Mouse (Mus musculus) CH12.LX (cell line): Measurements from ENCODE around the gene Pfkfb3. TPM values are rescaled to one million over a fixed set of nuclear protein-coding genes. Genes with fewer than 3 reads are reported as not detected.

Experiments used
- DNase-seq: peaks from one replicate; pipeline ENCODE4 v3.0.0-alpha.2; 2013; ENCODE audit errors: extremely low read depth
- H3K27ac ChIP-seq: 2 replicates; pipeline ENCODE4 v1.5.1; 2012; ENCODE audit warnings: low read depth, mild to moderate bottlenecking, control low read depth, moderate library complexity; ENCODE audit not compliant: insufficient read depth
- H3K27me3 ChIP-seq: replicated peaks from 2 replicates; pipeline ENCODE3; 2012; ENCODE audit warnings: inconsistent platforms
- H3K36me3 ChIP-seq, 2 experiments: replicated peaks in 1 of 2; 2 replicates each; pipeline versions ENCODE3 to v1.6.1; 2012; ENCODE audit warnings: inconsistent platforms in 1 of 2, low read length in 1 of 2, mild to moderate bottlenecking in 1 of 2, mixed read lengths in 1 of 2, moderate library complexity in 1 of 2; ENCODE audit not compliant: control insufficient read depth in 1 of 2, insufficient read depth in 1 of 2
- H3K4me1 ChIP-seq, 2 experiments: 2 replicates each; pipeline ENCODE4 v1.6.1; 2012; ENCODE audit warnings: inconsistent platforms in 1 of 2, moderate library complexity in 1 of 2; ENCODE audit not compliant: insufficient read depth in 2 of 2, control insufficient read depth in 1 of 2
- H3K4me2 ChIP-seq: 2 replicates; pipeline ENCODE4 v1.6.1; 2012; ENCODE audit warnings: low read depth, mild to moderate bottlenecking, control low read depth; ENCODE audit not compliant: poor library complexity, insufficient read depth, severe bottlenecking
- H3K4me3 ChIP-seq, 3 experiments: fragments of 150-350 bp in 1 of 3; sonication (generic) in 1 of 3; replicated peaks in 1 of 3; 2 replicates each; pipeline versions ENCODE3 to v1.5.1; 2011 to 2012; ENCODE audit warnings: low read depth in 2 of 3, low read length in 2 of 3, mild to moderate bottlenecking in 2 of 3, moderate library complexity in 2 of 3, control low read depth in 1 of 3, improper control_type of control experiment in 1 of 3, inconsistent platforms in 1 of 3, mixed read lengths in 1 of 3; ENCODE audit not compliant: poor library complexity in 1 of 3
- H3K79me2 ChIP-seq: replicated peaks from 2 replicates; pipeline ENCODE4 v1.6.1; 2012; ENCODE audit warnings: mild to moderate bottlenecking, moderate library complexity; ENCODE audit not compliant: control insufficient read depth, poor library complexity, insufficient read depth, severe bottlenecking; ENCODE audit errors: extremely low read depth
- H3K9ac ChIP-seq: 2 replicates; pipeline ENCODE4 v1.6.1; 2012; ENCODE audit warnings: low read depth, mild to moderate bottlenecking, control low read depth, moderate library complexity; ENCODE audit not compliant: insufficient read depth
- H3K9me3 ChIP-seq: replicated peaks from 2 replicates; pipeline ENCODE3; 2012; ENCODE audit warnings: low read length, inconsistent platforms, mixed read lengths
- BHLHE40 ChIP-seq: IDR thresholded peaks from 2 replicates; pipeline ENCODE4 v1.6.1; 2011; ENCODE audit warnings: mild to moderate bottlenecking, low read depth, low read length, improper control_type of control experiment
- E2F4 ChIP-seq: IDR thresholded peaks from 2 replicates; pipeline ENCODE4 v1.6.1; 2011; ENCODE audit warnings: low read depth, low read length, improper control_type of control experiment; ENCODE audit not compliant: insufficient replicate concordance
- EP300 ChIP-seq: IDR thresholded peaks from 2 replicates; pipeline ENCODE4 v1.6.1; 2011; ENCODE audit warnings: low read length, improper control_type of control experiment
- ETS1 ChIP-seq: conservative IDR thresholded peaks from 2 replicates; pipeline ENCODE4 v1.6.1; 2012; ENCODE audit warnings: low read depth, mild to moderate bottlenecking, inconsistent platforms, low read length, improper control_type of control experiment, moderate library complexity
- GABPA ChIP-seq: IDR thresholded peaks from 2 replicates; pipeline ENCODE4 v1.6.1; 2012; ENCODE audit warnings: low read depth, low read length, improper control_type of control experiment, inconsistent platforms; ENCODE audit not compliant: insufficient replicate concordance
- HCFC1 ChIP-seq: IDR thresholded peaks from 2 replicates; pipeline ENCODE4 v1.6.1; 2012; ENCODE audit warnings: low read depth, mild to moderate bottlenecking, inconsistent platforms, low read length, improper control_type of control experiment
- IRF4 ChIP-seq: IDR thresholded peaks from 2 replicates; pipeline ENCODE4 v1.6.1; 2014; ENCODE audit warnings: low read depth, mild to moderate bottlenecking, inconsistent platforms, low read length, improper control_type of control experiment
- JUN ChIP-seq: IDR thresholded peaks from 2 replicates; pipeline ENCODE4 v1.6.1; 2011; ENCODE audit warnings: low read depth, mild to moderate bottlenecking, low read length, improper control_type of control experiment, moderate library complexity; ENCODE audit not compliant: insufficient read depth
- JUND ChIP-seq: conservative IDR thresholded peaks from 2 replicates; pipeline ENCODE4 v1.6.1; 2011; ENCODE audit warnings: low read depth, low read length, improper control_type of control experiment
- KAT2A ChIP-seq: IDR thresholded peaks from 2 replicates; pipeline ENCODE4 v1.6.1; 2012; ENCODE audit warnings: low read length, improper control_type of control experiment, inconsistent platforms; ENCODE audit not compliant: insufficient replicate concordance
- MAFK ChIP-seq: IDR thresholded peaks from 2 replicates; pipeline ENCODE4 v1.6.1; 2011; ENCODE audit warnings: low read length, improper control_type of control experiment; ENCODE audit not compliant: insufficient replicate concordance
- MAZ ChIP-seq: IDR thresholded peaks from 2 replicates; pipeline ENCODE4 v1.6.1; 2012; ENCODE audit warnings: low read depth, mild to moderate bottlenecking, inconsistent platforms, low read length, improper control_type of control experiment, moderate library complexity
- MEF2A ChIP-seq: IDR thresholded peaks from 2 replicates; pipeline ENCODE4 v1.6.1; 2014; ENCODE audit warnings: low read depth, mild to moderate bottlenecking, inconsistent platforms, low read length, improper control_type of control experiment, borderline replicate concordance
- MXI1 ChIP-seq: IDR thresholded peaks from 2 replicates; pipeline ENCODE4 v1.6.1; 2011; ENCODE audit warnings: mild to moderate bottlenecking, low read depth, low read length, improper control_type of control experiment
- NELFE ChIP-seq: IDR thresholded peaks from 2 replicates; pipeline ENCODE4 v1.6.1; 2011; ENCODE audit warnings: low read depth, low read length, improper control_type of control experiment
- NRF1 ChIP-seq: IDR thresholded peaks from 2 replicates; pipeline ENCODE4 v1.6.1; 2014; ENCODE audit warnings: low read depth, mild to moderate bottlenecking, inconsistent platforms, low read length, improper control_type of control experiment, moderate library complexity
- POLR2AphosphoS2 ChIP-seq: IDR thresholded peaks from 2 replicates; pipeline ENCODE4 v1.6.1; 2011; ENCODE audit warnings: low read depth, low read length, improper control_type of control experiment
- RAD21 ChIP-seq: IDR thresholded peaks from 2 replicates; pipeline ENCODE4 v1.6.1; 2011; ENCODE audit warnings: low read depth, mild to moderate bottlenecking, low read length, improper control_type of control experiment, moderate library complexity
- SIN3A ChIP-seq: IDR thresholded peaks from 2 replicates; pipeline ENCODE4 v1.6.1; 2012; ENCODE audit warnings: low read length, improper control_type of control experiment, inconsistent platforms
- SMC3 ChIP-seq: IDR thresholded peaks from 2 replicates; pipeline ENCODE4 v1.6.1; 2011; ENCODE audit warnings: low read depth, low read length, improper control_type of control experiment
- TBP ChIP-seq: conservative IDR thresholded peaks from 2 replicates; pipeline ENCODE4 v1.6.1; 2011; ENCODE audit warnings: low read depth, low read length, improper control_type of control experiment
- UBTF ChIP-seq: IDR thresholded peaks from 2 replicates; pipeline ENCODE4 v1.6.1; 2012; ENCODE audit warnings: low read depth, mild to moderate bottlenecking, inconsistent platforms, low read length, improper control_type of control experiment, moderate library complexity
- USF1 ChIP-seq: IDR thresholded peaks from 2 replicates; pipeline ENCODE4 v1.6.1; 2014; ENCODE audit warnings: low read depth, mild to moderate bottlenecking, inconsistent platforms, low read length, improper control_type of control experiment
- USF2 ChIP-seq: conservative IDR thresholded peaks from 2 replicates; pipeline ENCODE4 v1.6.1; 2011; ENCODE audit warnings: low read depth, low read length, improper control_type of control experiment
- ZKSCAN1 ChIP-seq: IDR thresholded peaks from 2 replicates; pipeline ENCODE4 v1.6.1; 2012; ENCODE audit warnings: low read depth, inconsistent platforms, low read length, improper control_type of control experiment, borderline replicate concordance
- ZMIZ1 ChIP-seq: IDR thresholded peaks from 2 replicates; pipeline ENCODE4 v1.6.1; 2012; ENCODE audit warnings: low read depth, mild to moderate bottlenecking, inconsistent platforms, low read length, improper control_type of control experiment
- ZNF384 ChIP-seq: IDR thresholded peaks from 2 replicates; pipeline ENCODE4 v1.6.1; 2012; ENCODE audit warnings: low read depth, low read length, improper control_type of control experiment, inconsistent platforms
- dilution Hi-C: fragments of 300-500 bp; cut with MboI; formaldehyde crosslinking; loops from 2 replicates; pipeline ENCODE4 v1.14.3; 2020; ENCODE audit warnings: low sequenced_read_pairs; ENCODE audit not compliant: extremely low pct_unique_long_range_greater_than_20kb, extremely low pct_ligation_motif_present
- in situ Hi-C: fragments of 300-500 bp; cut with MboI; formaldehyde crosslinking; loops from 3 replicates; pipeline ENCODE4 v1.14.3; 2019; ENCODE audit warnings: low sequenced_read_pairs, low pct_ligation_motif_present, low pct_unique_long_range_greater_than_20kb, mixed read lengths
- polyA plus RNA-seq: library from polyadenylated mRNA; unstranded; fragments of >175 nt; gene quantifications from 2 replicates; pipeline ENCODE4 v1.2.1, GENCODE M21; 2012; ENCODE audit warnings: low read depth; ENCODE audit not compliant: insufficient read length
- total RNA-seq, 2 experiments: library from RNA; depleted of rRNA; stranded (reverse); fragments of 300-350 nt in 1 of 2; fragments of >200 nt in 1 of 2; gene quantifications; 2 replicates each; pipeline ENCODE4 v1.2.3; 2012 to 2014

Pfkfb3 gene
- total and polyA plus RNA-seq, 3 experiments: 6.5 to 17.2 (median 6.7) TPM

- H3K27ac ChIP-seq: no peak overlapping the region
- H3K27me3 ChIP-seq: no peaks in the 10 kb centered on the region
- H3K79me2 ChIP-seq: no peaks in the 10 kb centered on the region
- H3K4me3 ChIP-seq: no peak overlapping the region
- H3K9me3 ChIP-seq: no peaks in the 10 kb centered on the region
- TF ChIP-seq POLR2AphosphoS2: no peak
- TF ChIP-seq ZKSCAN1: no peak
- no peak for TF ChIP-seq E2F4
- no peak for TF ChIP-seq NRF1
- TF ChIP-seq MEF2A: no peak
- TF ChIP-seq ZNF384: no peak
- no peak for TF ChIP-seq HCFC1
- TF ChIP-seq MXI1: no peak
- TF ChIP-seq MAZ: no peak
- TF ChIP-seq ETS1: no peak
- TF ChIP-seq ZMIZ1: no peak
- no peak for TF ChIP-seq BHLHE40
- TF ChIP-seq TBP: no peak
- TF ChIP-seq USF1: no peak
- no peak for TF ChIP-seq KAT2A
- in situ Hi-C loops (no loop called here), dilution Hi-C loops (no loop called here)
- peaks cover 0 to 22% of the 10 kb centered on the region in 2 experiments for H3K36me3 ChIP-seq
- no peak overlapping the region for H3K9ac ChIP-seq
- H3K4me1 ChIP-seq: peaks cover 23 to 48% of the 10 kb centered on the region in 2 experiments
- H3K4me2 ChIP-seq: no peak overlapping the region
- no peak for DNase-seq
Observed at GRCm38 (mm10) chr2:11524736-11525135, 29.1 kb downstream of the Pfkfb3 start.

GRCm38 (mm10) chr2:11521758-11522157 lies 32.1 kb downstream of the Pfkfb3 start:
- no peaks in the 10 kb centered on the region for H3K27me3 ChIP-seq
- H3K4me1 ChIP-seq: peaks cover 23 to 44% of the 10 kb centered on the region in 2 experiments
- H3K9me3 ChIP-seq: no peaks in the 10 kb centered on the region
- H3K9ac ChIP-seq: no peak overlapping the region
- H3K27ac ChIP-seq: no peak overlapping the region
- no peaks in the 10 kb centered on the region for H3K79me2 ChIP-seq
- TF ChIP-seq MAFK: no peak
- TF ChIP-seq SIN3A: no peak
- no peak for TF ChIP-seq JUN
- TF ChIP-seq MAZ: no peak
- TF ChIP-seq NELFE: no peak
- TF ChIP-seq EP300: no peak
- TF ChIP-seq ETS1: no peak
- no peak for TF ChIP-seq IRF4
- TF ChIP-seq GABPA: no peak
- no peak for TF ChIP-seq UBTF
- TF ChIP-seq SMC3: no peak
- TF ChIP-seq RAD21: no peak
- no peak for TF ChIP-seq JUND
- no peak for TF ChIP-seq ZNF384
- no peak for TF ChIP-seq USF2
- no peak for TF ChIP-seq KAT2A
- H3K36me3 ChIP-seq: peaks cover 0 to 27% of the 10 kb centered on the region in 2 experiments
- H3K4me2 ChIP-seq: no peak overlapping the region
- in situ Hi-C loops (no loop called here), dilution Hi-C loops (no loop called here)
- no peak overlapping the region for H3K4me3 ChIP-seq
- no peak for DNase-seq
